Mouse (Mus musculus): ENCODE measurements around the gene C330021F23Rik. TPM values are rescaled to one million over a fixed set of nuclear protein-coding genes. Genes with fewer than 3 reads are reported as not detected.
"Not testable (repeated sequence)": the region's sequence is repeated elsewhere in the genome, so short reads cannot be mapped to it uniquely, and the experiment has no call there.

The C330021F23Rik gene
- under 1 TPM in 1 of 4 experiments, not detected in 3; 0.56 TPM for total RNA-seq (2022)

DNA sequence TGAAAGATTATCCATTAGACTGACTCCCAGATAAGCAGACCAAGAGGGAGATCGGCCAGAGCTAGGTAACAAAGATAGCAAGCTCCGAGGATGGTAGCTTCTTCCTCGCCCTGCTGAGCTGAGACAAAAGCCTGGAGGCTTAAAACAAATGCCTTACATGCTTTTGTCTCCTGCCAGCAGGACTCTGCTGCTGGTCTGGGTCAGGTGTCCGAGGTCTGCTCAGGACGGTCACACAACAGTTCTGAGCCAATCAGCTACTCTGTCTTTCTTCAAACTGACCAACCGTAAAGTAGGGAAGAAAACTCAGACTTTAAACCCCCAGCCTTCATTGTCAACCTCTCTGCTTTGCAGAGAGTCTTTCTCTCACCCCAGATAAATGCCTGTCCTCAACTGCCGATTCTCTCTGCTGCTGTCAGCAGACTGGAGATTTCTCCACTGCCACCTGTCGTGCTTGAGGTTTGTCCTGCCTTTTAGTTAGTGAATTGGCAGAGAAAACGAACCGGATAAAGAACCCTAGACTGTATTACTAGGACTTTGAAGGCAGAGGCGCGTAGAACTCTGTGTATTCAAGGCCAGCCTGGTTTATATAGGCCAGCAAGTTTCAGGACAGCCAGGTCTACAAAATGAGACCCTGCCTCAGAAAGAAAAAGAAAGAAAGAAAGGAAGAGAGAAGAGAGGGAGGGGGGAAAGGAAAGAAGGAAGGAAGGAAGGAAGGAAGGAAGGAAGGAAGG lies at the start of gene C330021F23Rik:
Gene C330021F23Rik, plus strand, starts transcription at position 350 of the 731 bp plus-strand sequence.
- no peak for DNase-seq (ENCODE audit: low spot score in 2 of 2)

- no peak for DNase-seq (ENCODE audit: low spot score in 2 of 2)
Observed at GRCm38 (mm10) chr8:3522007-3522697, 45.6 kb upstream of the C330021F23Rik start.

GRCm38 (mm10) chr8:3530816-3531215 lies 37.0 kb upstream of the C330021F23Rik start:
- DNase-seq (ENCODE audit: low spot score in 2 of 2) = no peak

GRCm38 (mm10) chr8:3531936-3532335 lies 35.9 kb upstream of the C330021F23Rik start:
- DNase-seq (ENCODE audit: low spot score in 2 of 2) = no peak

GRCm38 (mm10) chr8:3536053-3536841 lies 31.5 kb upstream of the C330021F23Rik start:
- no peak for DNase-seq (ENCODE audit: low spot score in 2 of 2)

DNA sequence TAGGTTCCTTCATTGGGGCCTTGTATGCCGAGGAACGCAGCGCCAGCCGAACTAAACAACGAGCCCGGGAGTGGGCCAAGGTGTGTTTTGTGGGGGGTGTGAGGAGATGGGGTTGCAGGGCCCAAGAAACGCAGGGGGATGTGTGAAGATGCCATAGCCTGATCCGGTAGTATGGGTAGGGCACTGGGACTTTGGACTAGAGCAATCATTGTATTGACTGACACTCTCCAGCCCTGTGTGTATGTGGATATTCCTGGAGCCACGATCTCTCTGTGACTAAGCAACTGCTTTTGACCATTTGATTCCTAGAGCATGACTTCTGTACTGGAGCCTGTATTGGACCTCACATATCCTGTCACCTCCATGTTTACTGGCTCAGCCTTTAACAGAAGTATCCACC lies 30.9 kb upstream of the C330021F23Rik start:
- no peak for DNase-seq (ENCODE audit: low spot score in 2 of 2)

GRCm38 (mm10) chr8:3537666-3538065 lies 30.1 kb upstream of the C330021F23Rik start:
- no peak for DNase-seq (ENCODE audit: low spot score in 2 of 2)

DNA sequence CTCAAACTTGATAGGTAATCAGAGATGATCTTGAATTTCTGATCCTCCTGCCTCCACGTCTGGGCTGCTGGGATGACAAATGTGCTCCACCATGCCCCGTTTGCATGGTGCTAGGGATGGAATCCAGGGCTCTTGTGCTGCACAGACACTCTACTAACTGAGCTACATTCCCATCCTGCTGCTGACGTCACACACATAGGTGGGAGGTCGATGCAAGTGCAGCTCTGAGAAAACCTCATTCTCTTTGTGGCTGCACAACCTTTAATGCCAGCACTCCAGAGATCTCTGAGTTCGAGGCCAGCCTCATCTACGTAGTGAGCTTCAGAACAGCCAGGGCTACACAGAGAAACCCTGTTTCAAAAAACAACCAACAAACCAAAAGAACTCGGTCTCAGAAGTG lies 28.6 kb upstream of the C330021F23Rik start:
- no peak for DNase-seq (ENCODE audit: low spot score in 2 of 2)

GRCm38 (mm10) chr8:3540076-3540475 lies 27.7 kb upstream of the C330021F23Rik start:
- no peak for DNase-seq (ENCODE audit: low spot score in 2 of 2)

GRCm38 (mm10) chr8:3546511-3546910 lies 21.3 kb upstream of the C330021F23Rik start:
- DNase-seq (ENCODE audit: low spot score in 2 of 2) = no peak

- no peak for DNase-seq (ENCODE audit: low spot score in 2 of 2)
Observed at GRCm38 (mm10) chr8:3552240-3552639, 15.6 kb upstream of the C330021F23Rik start.

DNA sequence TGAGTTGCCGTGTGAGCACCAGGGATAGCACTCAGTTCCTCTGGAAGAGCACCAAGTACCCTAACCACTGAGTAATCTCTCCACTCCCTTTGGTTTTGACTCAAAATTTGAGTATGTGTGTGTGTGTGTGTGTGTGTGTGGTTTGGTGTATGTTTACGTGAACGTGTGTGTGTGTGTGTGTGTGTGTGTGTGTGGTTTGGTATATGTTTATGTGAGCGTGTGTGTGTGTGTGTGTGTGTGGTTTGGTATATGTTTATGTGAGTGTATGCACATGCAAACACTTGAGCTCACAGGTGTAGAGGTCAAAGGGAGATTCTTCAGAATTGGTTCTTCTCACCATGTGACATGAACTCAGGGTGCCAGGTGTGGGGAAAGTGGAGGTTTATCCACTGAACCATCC lies 11.7 kb upstream of the C330021F23Rik start:
- DNase-seq (ENCODE audit: low spot score in 2 of 2) = no peak

GRCm38 (mm10) chr8:3568378-3568777 lies 588 bp downstream of the C330021F23Rik start:
- no peak for DNase-seq (ENCODE audit: low spot score in 2 of 2)

DNA sequence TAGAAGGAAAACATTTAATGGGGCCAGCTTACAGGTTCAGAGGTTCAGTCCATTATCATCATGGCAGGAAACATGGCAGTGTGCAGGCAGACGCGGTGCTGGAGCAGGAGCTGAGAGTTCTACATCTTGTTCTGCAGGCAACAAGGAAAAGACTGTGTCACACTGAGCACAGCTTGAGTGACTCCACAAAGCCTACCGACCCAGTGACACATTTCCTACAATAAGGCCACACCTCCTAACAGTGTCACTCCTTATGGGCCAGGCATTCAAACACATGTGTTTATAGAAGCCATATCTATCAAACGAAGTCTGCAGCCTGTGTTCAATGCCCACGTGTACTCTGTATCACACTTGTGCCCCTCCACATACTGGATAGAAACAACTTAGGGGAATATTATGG lies 2.0 kb downstream of the C330021F23Rik start:
- no peak for DNase-seq (ENCODE audit: low spot score in 2 of 2)

GRCm38 (mm10) chr8:3574546-3574945 lies 6.8 kb downstream of the C330021F23Rik start:
- DNase-seq (ENCODE audit: low spot score in 2 of 2) = no peak

GRCm38 (mm10) chr8:3576211-3576960 lies 8.6 kb downstream of the C330021F23Rik start:
- no peak for DNase-seq (ENCODE audit: low spot score in 2 of 2)

DNA sequence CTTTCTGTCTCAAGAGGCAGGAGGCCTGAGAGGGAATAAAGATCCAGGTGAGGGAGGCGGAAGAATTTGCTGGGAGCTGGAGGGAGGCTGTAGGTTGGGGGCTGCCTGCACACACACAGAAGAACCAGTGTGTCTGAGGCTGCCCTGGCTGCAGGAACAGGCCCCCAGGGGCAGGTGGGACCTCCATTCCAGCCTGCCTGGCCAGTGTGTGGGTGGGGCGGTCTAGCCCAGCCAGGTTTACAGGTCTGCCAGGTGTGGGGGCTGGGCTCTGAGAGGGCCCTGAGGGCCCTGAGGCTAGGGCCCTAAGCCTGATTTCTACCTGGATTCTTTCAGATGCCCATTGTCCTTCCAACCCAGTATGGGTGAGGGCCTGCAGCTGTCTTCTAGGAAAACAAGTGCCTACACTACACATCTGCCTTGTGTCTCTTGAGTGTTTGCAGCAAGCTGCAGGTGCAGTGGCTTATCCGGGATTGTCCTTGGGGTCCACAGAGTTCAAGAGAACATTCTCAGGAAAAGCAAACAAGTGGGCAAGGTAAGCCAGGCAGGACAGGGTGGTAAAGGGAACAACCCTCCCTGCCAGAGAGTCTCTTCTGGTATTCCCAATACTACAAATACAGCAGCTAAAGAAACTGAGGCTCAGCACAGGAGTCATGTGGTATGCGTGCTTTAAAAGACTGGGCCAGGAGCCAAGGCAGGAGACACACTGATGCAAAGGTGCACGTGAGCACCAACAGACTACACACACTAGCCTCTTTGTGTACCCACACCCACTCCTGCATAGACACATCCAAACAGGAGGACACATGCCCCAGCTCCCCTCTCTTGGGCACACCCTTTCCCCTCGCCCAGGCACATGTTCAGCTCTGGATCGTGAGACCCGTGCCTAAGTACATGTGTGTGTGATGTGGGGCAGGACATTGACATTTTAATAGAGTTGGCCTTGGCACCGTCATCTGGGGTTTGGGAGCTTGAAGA lies 11.9 kb downstream of the C330021F23Rik start:
- DNase-seq (ENCODE audit: low spot score in 2 of 2) = no peak

- not testable (repeated sequence) for DNase-seq (ENCODE audit: low spot score in 2 of 2)
Observed at GRCm38 (mm10) chr8:3581961-3582360, 14.2 kb downstream of the C330021F23Rik start.

- no peak for DNase-seq (ENCODE audit: low spot score in 2 of 2)
Observed at GRCm38 (mm10) chr8:3586452-3586851, 18.7 kb downstream of the C330021F23Rik start.

DNA sequence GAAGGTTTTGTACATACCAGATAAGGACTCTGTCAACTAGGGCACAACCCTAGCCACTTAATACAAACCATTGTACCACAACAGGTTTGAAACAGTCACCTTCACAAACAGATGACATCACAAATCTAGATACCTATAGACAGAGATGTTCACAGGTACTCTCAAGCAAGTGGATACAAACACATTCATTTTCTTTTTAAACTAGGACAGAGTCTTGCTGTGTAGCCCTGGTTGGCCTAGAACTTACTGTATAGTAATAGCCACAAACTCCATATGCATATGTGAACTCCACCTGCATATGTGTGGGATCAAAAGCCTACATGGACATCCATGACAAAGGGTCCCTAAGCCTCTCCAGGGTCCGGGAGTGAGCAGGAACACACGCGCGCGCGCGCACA lies 19.2 kb downstream of the C330021F23Rik start, which contains the start of gene Camsap3:
Gene Camsap3, plus strand, starts transcription at position 301 of the 398 bp plus-strand sequence.
- no peak for DNase-seq (ENCODE audit: low spot score in 2 of 2)

Data from layer of hippocampus, adult 8-10 months (tissue).